Mouse (Mus musculus) heart, embryonic 13.5 days (tissue): ENCODE measurements around the gene Ctsl. TPM values are rescaled to one million over a fixed set of nuclear protein-coding genes. Genes with fewer than 3 reads are reported as not detected.

Experiments
- ATAC-seq: fragments of 200-750 bp; cut with Nextera tagmentation; 2 replicates; pipeline ENCODE4 v1.8.0; 2017; ENCODE audit warnings: moderate TSS enrichment; ENCODE audit not compliant: insufficient number of reproducible peaks, low FRiP score, low TSS enrichment; ENCODE audit errors: extremely low read depth
- H3K27ac ChIP-seq: fragments of 300-500 bp; sonication (generic); replicated peaks from 2 replicates; pipeline ENCODE4 v1.5.1; 2015; ENCODE audit warnings: moderate library complexity, mild to moderate bottlenecking, inconsistent platforms
- H3K27me3 ChIP-seq: fragments of 300-500 bp; sonication (generic); replicated peaks from 2 replicates; pipeline ENCODE4 v1.6.1; 2015; ENCODE audit warnings: mild to moderate bottlenecking, inconsistent platforms
- H3K36me3 ChIP-seq: fragments of 300-500 bp; sonication (generic); 2 replicates; pipeline ENCODE4 v1.6.1; 2015; ENCODE audit warnings: mild to moderate bottlenecking, inconsistent platforms
- H3K4me1 ChIP-seq: fragments of 300-500 bp; sonication (generic); 2 replicates; pipeline ENCODE4 v1.6.1; 2015; ENCODE audit warnings: inconsistent platforms
- H3K4me2 ChIP-seq: fragments of 300-500 bp; sonication (generic); 2 replicates; pipeline ENCODE4 v1.6.1; 2015; ENCODE audit warnings: inconsistent platforms, mild to moderate bottlenecking, moderate library complexity
- H3K4me3 ChIP-seq: fragments of 300-500 bp; sonication (generic); 2 replicates; pipeline ENCODE4 v1.5.1; 2015; ENCODE audit warnings: moderate library complexity, mild to moderate bottlenecking, inconsistent platforms
- H3K9ac ChIP-seq: fragments of 300-500 bp; sonication (generic); 2 replicates; pipeline ENCODE4 v1.6.1; 2015; ENCODE audit warnings: inconsistent platforms, mild to moderate bottlenecking, moderate library complexity
- H3K9me3 ChIP-seq: fragments of 300-500 bp; sonication (generic); 2 replicates; pipeline ENCODE4 v1.6.1; 2016; ENCODE audit warnings: inconsistent platforms
- WGBS: fragments of 180-500 bp; shearing (Covaris S2); methylation state at CpG from one replicate; pipeline ENCODE4 v1.1.7; 2015; ENCODE audit warnings: mixed read lengths; 5-methylcytosine and 5-hydroxymethylcytosine counted together
- polyA plus RNA-seq: library from polyadenylated mRNA; unstranded; fragments of >200 nt; fragmentation: Nextera tagmentation; extraction: Ambion mirVana; gene quantifications from 2 replicates; pipeline ENCODE4 v1.2.1, GENCODE M21; 2015

Gene Ctsl
- polyA plus RNA-seq: 257 and 294 TPM in 2 replicates

DNA sequence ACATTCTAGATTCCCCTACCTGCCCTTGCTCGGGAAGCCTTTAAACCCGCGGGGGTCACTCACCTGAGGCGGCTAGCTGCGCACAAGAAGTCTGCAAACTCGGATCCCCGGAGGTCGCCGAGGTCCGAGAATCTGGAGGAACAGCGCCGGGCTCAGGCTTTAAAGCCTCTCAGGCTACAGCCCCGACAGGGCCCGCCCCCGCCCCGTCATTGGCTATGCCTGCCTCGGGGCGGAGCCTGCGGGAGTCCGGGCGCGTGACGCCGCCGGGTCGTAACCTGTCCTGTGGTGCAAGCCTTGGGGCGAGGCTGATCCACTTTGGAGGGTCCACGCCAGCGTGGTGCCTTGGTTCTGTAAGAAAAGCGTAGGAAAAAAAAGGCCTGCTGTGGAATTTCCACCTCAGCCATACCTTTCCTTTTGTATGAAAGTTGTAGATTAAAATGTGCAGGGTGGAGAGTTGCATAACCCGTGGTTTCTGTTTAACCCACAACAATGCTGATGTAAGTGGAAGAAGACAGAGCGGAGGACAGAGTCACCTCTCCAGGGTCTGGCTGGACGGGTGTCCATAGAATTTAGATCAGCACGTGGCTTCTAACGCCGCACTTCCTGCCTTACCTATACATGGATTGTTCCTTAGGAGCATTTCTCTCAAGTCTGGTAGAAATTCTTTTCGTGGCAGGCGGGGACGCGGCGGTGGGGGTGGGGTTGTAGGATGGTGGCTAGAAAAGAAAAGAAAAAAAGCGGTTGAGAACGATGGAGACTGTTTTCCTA lies at the start of gene Ctsl:
TSS of gene Ctsl (minus strand) at position 718 of the 768 bp plus-strand sequence.
- Histone ChIP-seq H3K4me2 (peak within 1 kb of the TSS; percentile 77), H3K27me3 (no peaks in the 10 kb centered on the region), H3K9ac (peak within 1 kb of the TSS; percentile 93), H3K4me1 (peaks cover 38% of the 10 kb centered on the region), H3K36me3 (peaks cover 35% of the 10 kb centered on the region), H3K4me3 (peak within 1 kb of the TSS; percentile 94), H3K9me3 (no peaks in the 10 kb centered on the region), H3K27ac (peak within 1 kb of the TSS; percentile 83)
- peak; percentile 97 for ATAC-seq
- WGBS: under 1% methylated on average over 43 of the region's 43 CpGs

DNA sequence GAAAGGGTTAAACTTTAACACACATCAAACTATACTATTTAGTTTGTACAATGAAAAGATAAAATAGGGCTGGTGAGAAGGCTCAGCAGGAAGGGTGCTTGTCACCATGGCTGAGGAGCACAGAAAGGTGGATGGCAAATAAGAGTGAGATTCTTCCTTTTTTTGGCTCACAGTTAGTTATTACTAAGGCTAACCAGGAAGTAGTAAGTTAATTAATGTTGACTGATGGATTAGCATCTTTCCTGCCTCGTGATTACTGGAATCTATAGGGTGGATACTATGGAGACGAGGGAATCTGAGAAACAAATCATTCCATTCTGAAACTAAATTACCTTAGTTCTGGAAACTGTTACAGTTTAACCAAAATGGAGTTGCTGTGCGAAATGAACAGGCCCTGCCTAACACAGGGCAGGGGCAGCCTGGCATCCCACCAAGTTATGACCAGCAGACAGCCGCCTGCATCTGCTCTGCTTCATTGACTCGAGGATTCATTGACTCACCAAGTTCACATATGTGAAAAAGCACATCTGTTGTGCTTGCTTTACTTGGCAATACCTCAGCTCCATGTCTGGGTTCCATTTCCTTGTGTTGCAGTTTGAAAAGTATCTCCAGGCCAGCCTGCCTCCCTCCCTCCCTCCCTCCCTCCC lies 46.4 kb upstream of the Ctsl start:
- Histone ChIP-seq H3K4me3 (no peak overlapping the region), H3K9ac (no peak overlapping the region), H3K9me3 (no peaks in the 10 kb centered on the region), H3K4me1 (peaks cover 16% of the 10 kb centered on the region), H3K36me3 (no peaks in the 10 kb centered on the region), H3K4me2 (no peak overlapping the region), H3K27ac (peak overlapping the region; percentile 22; the same call in 1 of the 2 replicates), H3K27me3 (no peaks in the 10 kb centered on the region)
- no peak for ATAC-seq
- 54% methylated on average over 5 of the region's 5 CpGs for WGBS

DNA sequence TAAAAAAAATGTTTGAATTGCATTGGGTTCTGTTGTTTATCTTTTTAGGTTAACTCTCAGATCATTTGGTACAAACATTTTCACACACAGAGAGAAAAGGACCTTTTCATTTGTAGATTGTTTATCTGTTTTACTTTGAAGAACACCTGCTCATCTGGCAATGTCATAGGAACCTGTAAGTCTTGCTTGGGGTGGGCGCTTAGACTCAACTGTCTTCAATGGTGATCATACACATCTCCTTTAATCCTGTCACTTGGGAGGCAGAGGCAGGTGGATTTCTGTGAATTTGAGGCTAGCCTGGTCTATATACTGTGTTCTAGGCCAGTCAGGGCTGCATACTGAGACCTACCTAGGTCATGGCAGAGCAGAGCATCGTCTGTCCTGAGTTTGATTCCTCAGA lies 45.0 kb upstream of the Ctsl start:
- H3K36me3 ChIP-seq: no peaks in the 10 kb centered on the region
- H3K4me1 ChIP-seq: peaks cover 11% of the 10 kb centered on the region; the same call in 1 of the 2 replicates
- no peaks in the 10 kb centered on the region for H3K27me3 ChIP-seq
- no peak overlapping the region for H3K4me3 ChIP-seq
- no peak for ATAC-seq
- no peak overlapping the region for H3K4me2 ChIP-seq
- no peaks in the 10 kb centered on the region for H3K9me3 ChIP-seq
- H3K9ac ChIP-seq: no peak overlapping the region
- no peak overlapping the region for H3K27ac ChIP-seq
- WGBS: 69% methylated on average over 2 of the region's 2 CpGs

DNA sequence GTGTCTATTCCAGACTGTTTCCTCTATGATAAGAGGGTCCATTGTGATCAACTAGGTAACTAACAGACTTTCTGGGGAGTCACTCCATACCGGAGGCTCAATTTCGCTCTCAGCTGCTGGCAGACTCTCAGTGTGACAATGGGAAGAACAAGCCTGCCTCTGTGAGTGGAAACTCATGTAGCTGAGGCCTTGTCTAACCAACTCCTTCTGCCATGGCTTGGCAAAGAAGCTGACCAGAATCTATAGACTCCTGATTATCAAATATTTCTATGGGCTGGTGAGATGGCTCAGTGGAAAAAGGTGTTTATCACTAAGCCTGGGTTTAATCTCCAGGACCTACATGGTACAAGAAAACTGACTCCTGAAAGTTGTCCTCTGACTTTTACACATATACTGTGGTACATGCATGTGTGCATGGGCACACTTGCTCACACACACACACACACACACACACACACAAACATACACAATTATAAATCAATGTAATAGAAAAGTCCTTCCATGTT lies 42.1 kb upstream of the Ctsl start:
- Histone ChIP-seq H3K9ac (no peak overlapping the region), H3K9me3 (no peaks in the 10 kb centered on the region), H3K4me2 (no peak overlapping the region), H3K36me3 (no peaks in the 10 kb centered on the region), H3K4me3 (no peak overlapping the region), H3K4me1 (peaks cover 11% of the 10 kb centered on the region; the same call in 1 of the 2 replicates), H3K27ac (0 out of 2 replicates have a peak overlapping the region, but pooled peaks have one; percentile 12), H3K27me3 (no peaks in the 10 kb centered on the region)
- WGBS: 56% methylated on average over 2 of the region's 2 CpGs
- ATAC-seq: no peak

DNA sequence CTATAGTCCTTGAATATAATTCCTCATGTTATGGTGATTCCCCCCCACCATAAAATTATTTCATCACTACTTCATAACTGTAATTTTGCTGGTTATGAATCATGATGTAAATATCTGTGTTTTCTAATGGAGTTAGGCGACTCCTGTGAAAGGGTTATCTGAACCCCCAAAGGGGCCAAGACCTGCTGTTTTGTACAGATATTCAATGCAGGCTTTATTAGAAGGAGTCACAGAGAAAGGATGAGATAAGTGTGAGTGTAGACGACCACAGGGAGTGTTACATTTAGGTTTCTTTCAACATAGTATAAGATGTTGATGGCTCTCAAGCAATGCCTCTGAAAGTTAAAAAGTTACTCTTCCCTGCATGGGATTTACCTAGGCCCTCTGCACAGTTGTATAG lies 40.6 kb upstream of the Ctsl start:
- Histone ChIP-seq H3K27me3 (no peaks in the 10 kb centered on the region), H3K9ac (no peak overlapping the region), H3K9me3 (no peaks in the 10 kb centered on the region), H3K36me3 (no peaks in the 10 kb centered on the region), H3K4me3 (no peak overlapping the region), H3K4me1 (peaks cover 8% of the 10 kb centered on the region; the same call in 1 of the 2 replicates), H3K27ac (no peak overlapping the region), H3K4me2 (no peak overlapping the region)
- 44% methylated on average over 2 of the region's 2 CpGs for WGBS
- no peak for ATAC-seq

DNA sequence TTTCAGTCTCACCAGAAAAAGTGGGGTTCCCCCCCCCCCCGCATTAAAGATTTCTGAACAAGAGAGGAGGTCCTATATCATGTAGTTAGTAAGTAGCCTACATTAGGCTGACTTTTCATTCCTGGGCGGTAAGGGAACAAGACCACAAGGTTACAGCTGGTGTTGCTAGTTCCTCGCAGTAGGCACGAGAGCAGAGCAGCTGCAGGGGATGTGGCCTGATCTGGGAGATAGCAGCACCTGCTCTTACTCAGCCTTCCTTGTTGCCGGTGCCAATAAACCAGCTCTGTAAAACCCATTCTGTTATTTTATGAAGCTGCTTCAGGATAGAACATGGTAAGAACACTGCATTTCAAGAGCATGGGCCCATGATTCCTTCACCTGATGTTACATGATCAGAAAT lies 39.9 kb upstream of the Ctsl start:
- Histone ChIP-seq H3K27me3 (no peaks in the 10 kb centered on the region), H3K9ac (no peak overlapping the region), H3K27ac (no peak overlapping the region), H3K4me2 (no peak overlapping the region), H3K36me3 (no peaks in the 10 kb centered on the region), H3K4me1 (peaks cover 12% of the 10 kb centered on the region), H3K9me3 (no peaks in the 10 kb centered on the region), H3K4me3 (no peak overlapping the region)
- no peak for ATAC-seq
- WGBS: 60% methylated on average over 5 of the region's 5 CpGs

DNA sequence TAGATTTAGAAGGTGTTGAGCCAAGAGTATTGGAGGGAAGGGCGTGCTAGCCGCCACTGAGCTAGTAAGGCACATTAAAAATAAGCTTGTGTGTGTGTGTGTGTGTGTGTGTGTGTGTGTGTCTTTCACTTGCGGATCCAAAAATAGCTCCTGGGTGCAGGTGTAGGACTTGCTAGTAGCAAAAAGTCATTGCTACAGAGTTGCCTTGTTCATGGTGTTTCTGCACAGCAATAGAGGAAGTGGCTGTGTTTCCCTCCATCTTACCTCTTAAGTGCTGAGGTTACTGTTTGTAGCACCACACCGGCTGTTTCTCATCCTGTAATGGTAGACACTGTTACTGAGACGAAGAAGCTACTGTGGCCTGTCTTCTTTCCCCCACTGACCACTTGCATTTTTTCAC lies 37.3 kb upstream of the Ctsl start:
- ATAC-seq: no peak
- 75% methylated on average over 5 of the region's 5 CpGs for WGBS
- peaks cover 16% of the 10 kb centered on the region for H3K4me1 ChIP-seq

DNA sequence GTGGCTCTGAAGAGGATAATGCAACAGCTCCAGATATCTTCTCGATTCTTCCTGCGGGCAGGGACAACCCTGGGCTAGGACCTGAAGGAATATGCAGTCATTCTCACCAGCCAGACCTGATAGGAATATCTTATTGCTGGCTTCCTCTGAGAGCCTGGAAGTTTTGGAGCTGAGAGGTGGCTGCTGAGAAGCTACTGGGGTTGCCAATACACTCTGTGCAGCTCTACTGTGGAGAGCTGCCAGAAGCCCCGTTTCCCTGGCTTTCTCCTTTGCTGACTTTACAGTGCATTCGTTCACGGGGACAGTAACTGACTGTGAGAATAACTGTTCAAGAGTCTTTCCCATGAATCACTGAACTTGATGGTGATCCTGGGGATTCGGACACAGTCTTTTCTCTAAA lies 34.9 kb upstream of the Ctsl start:
- H3K4me2 ChIP-seq: no peak overlapping the region
- no peaks in the 10 kb centered on the region for H3K36me3 ChIP-seq
- H3K9me3 ChIP-seq: no peaks in the 10 kb centered on the region
- no peak for ATAC-seq
- H3K4me3 ChIP-seq: no peak overlapping the region
- peaks cover 29% of the 10 kb centered on the region for H3K4me1 ChIP-seq
- H3K27me3 ChIP-seq: no peaks in the 10 kb centered on the region
- H3K27ac ChIP-seq: peak overlapping the region; percentile 16; the same call in 1 of the 2 replicates
- no peak overlapping the region for H3K9ac ChIP-seq
- WGBS: 52% methylated on average over 6 of the region's 6 CpGs

More for the DNA sequence above, 37.3 kb upstream of the Ctsl start:
- Histone ChIP-seq H3K4me3 (no peak overlapping the region), H3K9me3 (no peaks in the 10 kb centered on the region), H3K27ac (no peak overlapping the region), H3K27me3 (no peaks in the 10 kb centered on the region), H3K9ac (no peak overlapping the region), H3K4me2 (no peak overlapping the region), H3K36me3 (no peaks in the 10 kb centered on the region)

DNA sequence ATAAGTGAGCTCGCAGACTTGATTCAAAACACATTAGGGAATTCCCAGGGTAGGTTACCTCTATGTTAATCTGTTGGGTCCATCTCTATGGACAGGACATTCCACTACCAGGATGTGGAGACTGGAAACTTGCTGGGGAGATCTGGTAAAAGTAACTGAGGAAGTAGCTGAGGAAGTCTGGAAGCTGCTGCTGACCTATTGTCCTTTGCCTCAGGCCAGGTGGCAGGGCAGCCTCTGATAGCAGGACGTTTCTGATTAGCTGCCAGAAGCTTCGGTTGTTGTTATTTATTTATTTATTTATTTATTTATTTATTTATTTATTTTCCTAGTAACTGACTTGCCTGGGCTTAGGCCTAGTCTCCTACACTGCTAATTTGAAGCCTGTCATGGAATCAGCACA lies 32.8 kb upstream of the Ctsl start:
- H3K27ac ChIP-seq: no peak overlapping the region
- no peaks in the 10 kb centered on the region for H3K27me3 ChIP-seq
- no peak for ATAC-seq
- H3K4me2 ChIP-seq: no peak overlapping the region
- no peak overlapping the region for H3K4me3 ChIP-seq
- H3K9me3 ChIP-seq: no peaks in the 10 kb centered on the region
- H3K4me1 ChIP-seq: peaks cover 31% of the 10 kb centered on the region
- no peak overlapping the region for H3K9ac ChIP-seq
- H3K36me3 ChIP-seq: no peaks in the 10 kb centered on the region
- 35% methylated on average over 3 of the region's 3 CpGs for WGBS

DNA sequence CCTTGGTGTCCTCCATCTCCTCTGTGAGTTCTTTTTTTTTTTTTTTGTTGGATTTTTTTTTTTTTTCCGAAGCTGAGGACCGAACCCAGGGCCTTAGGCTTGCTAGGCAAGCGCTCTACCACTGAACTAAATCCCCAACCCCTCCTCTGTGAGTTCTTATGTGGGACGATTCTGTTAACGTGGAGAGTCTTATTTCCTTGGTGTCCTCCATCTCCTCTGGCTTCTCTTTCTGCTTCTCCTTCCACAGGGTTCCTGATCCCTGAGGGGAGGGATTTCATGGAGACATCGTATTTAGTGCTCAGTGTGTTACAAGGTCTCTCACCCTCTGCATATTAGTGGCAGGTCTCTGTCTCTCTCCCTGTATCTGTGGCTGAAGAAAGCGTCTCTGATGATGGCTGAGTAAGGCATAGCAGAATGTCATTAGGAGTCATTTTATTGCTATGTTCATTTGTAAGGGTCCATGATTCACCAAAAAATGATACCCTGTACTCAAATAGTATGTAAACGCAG lies 32.3 kb upstream of the Ctsl start:
- Histone ChIP-seq H3K4me2 (no peak overlapping the region), H3K4me1 (peaks cover 31% of the 10 kb centered on the region), H3K4me3 (no peak overlapping the region), H3K9ac (no peak overlapping the region), H3K27me3 (no peaks in the 10 kb centered on the region), H3K9me3 (no peaks in the 10 kb centered on the region), H3K36me3 (no peaks in the 10 kb centered on the region), H3K27ac (0 out of 2 replicates have a peak overlapping the region, but pooled peaks have one; percentile 3)
- 75% methylated on average over 8 of the region's 8 CpGs for WGBS
- no peak for ATAC-seq

DNA sequence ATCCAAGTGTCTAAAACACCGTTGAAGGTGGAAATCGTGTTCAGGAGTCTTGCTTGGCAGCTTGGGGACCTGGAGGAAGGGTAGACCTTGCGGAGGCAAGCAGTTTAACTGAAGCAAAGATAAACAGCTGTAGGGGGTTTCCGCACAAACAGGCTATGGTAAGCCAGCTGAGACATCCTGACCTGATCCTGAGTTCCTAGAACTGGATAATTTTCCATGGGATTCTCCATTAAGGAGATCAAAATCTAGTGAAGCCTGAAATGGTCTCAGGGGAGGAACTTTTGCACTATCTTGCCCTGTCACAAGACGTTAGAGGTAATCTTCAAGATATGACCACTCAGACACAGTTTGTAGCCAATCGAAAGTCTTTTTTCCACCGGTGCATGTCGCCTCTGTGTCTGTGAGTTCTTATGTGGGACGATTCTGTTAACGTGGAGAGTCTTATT lies 31.8 kb upstream of the Ctsl start:
- peak overlapping the region; percentile 74 for H3K27ac ChIP-seq
- no peak overlapping the region for H3K4me3 ChIP-seq
- WGBS: 64% methylated on average over 10 of the region's 10 CpGs
- peaks cover 31% of the 10 kb centered on the region for H3K4me1 ChIP-seq
- H3K9me3 ChIP-seq: no peaks in the 10 kb centered on the region
- H3K36me3 ChIP-seq: no peaks in the 10 kb centered on the region
- no peak overlapping the region for H3K4me2 ChIP-seq
- no peaks in the 10 kb centered on the region for H3K27me3 ChIP-seq
- H3K9ac ChIP-seq: no peak overlapping the region
- no peak for ATAC-seq
